Mouse (Mus musculus) CH12.LX (cell line): ENCODE measurements around the gene Wdr34. TPM values are rescaled to one million over a fixed set of nuclear protein-coding genes. Genes with fewer than 3 reads are reported as not detected.

Experiments used
- DNase-seq: peaks from one replicate; pipeline ENCODE4 v3.0.0-alpha.2; 2013; ENCODE audit errors: extremely low read depth
- H3K27ac ChIP-seq: 2 replicates; pipeline ENCODE4 v1.5.1; 2012; ENCODE audit warnings: low read depth, mild to moderate bottlenecking, control low read depth, moderate library complexity; ENCODE audit not compliant: insufficient read depth
- H3K27me3 ChIP-seq: replicated peaks from 2 replicates; pipeline ENCODE3; 2012; ENCODE audit warnings: inconsistent platforms
- H3K36me3 ChIP-seq, 2 experiments: replicated peaks in 1 of 2; 2 replicates each; pipeline versions ENCODE3 to v1.6.1; 2012; ENCODE audit warnings: inconsistent platforms in 1 of 2, low read length in 1 of 2, mild to moderate bottlenecking in 1 of 2, mixed read lengths in 1 of 2, moderate library complexity in 1 of 2; ENCODE audit not compliant: control insufficient read depth in 1 of 2, insufficient read depth in 1 of 2
- H3K4me1 ChIP-seq, 2 experiments: 2 replicates each; pipeline ENCODE4 v1.6.1; 2012; ENCODE audit warnings: inconsistent platforms in 1 of 2, moderate library complexity in 1 of 2; ENCODE audit not compliant: insufficient read depth in 2 of 2, control insufficient read depth in 1 of 2
- H3K4me2 ChIP-seq: 2 replicates; pipeline ENCODE4 v1.6.1; 2012; ENCODE audit warnings: low read depth, mild to moderate bottlenecking, control low read depth; ENCODE audit not compliant: poor library complexity, insufficient read depth, severe bottlenecking
- H3K4me3 ChIP-seq, 3 experiments: fragments of 150-350 bp in 1 of 3; sonication (generic) in 1 of 3; replicated peaks in 1 of 3; 2 replicates each; pipeline versions ENCODE3 to v1.5.1; 2011 to 2012; ENCODE audit warnings: low read depth in 2 of 3, low read length in 2 of 3, mild to moderate bottlenecking in 2 of 3, moderate library complexity in 2 of 3, control low read depth in 1 of 3, improper control_type of control experiment in 1 of 3, inconsistent platforms in 1 of 3, mixed read lengths in 1 of 3; ENCODE audit not compliant: poor library complexity in 1 of 3
- H3K79me2 ChIP-seq: replicated peaks from 2 replicates; pipeline ENCODE4 v1.6.1; 2012; ENCODE audit warnings: mild to moderate bottlenecking, moderate library complexity; ENCODE audit not compliant: control insufficient read depth, poor library complexity, insufficient read depth, severe bottlenecking; ENCODE audit errors: extremely low read depth
- H3K9ac ChIP-seq: 2 replicates; pipeline ENCODE4 v1.6.1; 2012; ENCODE audit warnings: low read depth, mild to moderate bottlenecking, control low read depth, moderate library complexity; ENCODE audit not compliant: insufficient read depth
- H3K9me3 ChIP-seq: replicated peaks from 2 replicates; pipeline ENCODE3; 2012; ENCODE audit warnings: low read length, inconsistent platforms, mixed read lengths
- BHLHE40 ChIP-seq: IDR thresholded peaks from 2 replicates; pipeline ENCODE4 v1.6.1; 2011; ENCODE audit warnings: mild to moderate bottlenecking, low read depth, low read length, improper control_type of control experiment
- CHD1 ChIP-seq: IDR thresholded peaks from 2 replicates; pipeline ENCODE4 v1.6.1; 2012; ENCODE audit warnings: low read depth, low read length, improper control_type of control experiment, inconsistent platforms
- ELF1 ChIP-seq: IDR thresholded peaks from 2 replicates; pipeline ENCODE4 v1.6.1; 2014; ENCODE audit warnings: low read depth, mild to moderate bottlenecking, inconsistent platforms, low read length, improper control_type of control experiment
- GABPA ChIP-seq: IDR thresholded peaks from 2 replicates; pipeline ENCODE4 v1.6.1; 2012; ENCODE audit warnings: low read depth, low read length, improper control_type of control experiment, inconsistent platforms; ENCODE audit not compliant: insufficient replicate concordance
- HCFC1 ChIP-seq: IDR thresholded peaks from 2 replicates; pipeline ENCODE4 v1.6.1; 2012; ENCODE audit warnings: low read depth, mild to moderate bottlenecking, inconsistent platforms, low read length, improper control_type of control experiment
- MAFK ChIP-seq: IDR thresholded peaks from 2 replicates; pipeline ENCODE4 v1.6.1; 2011; ENCODE audit warnings: low read length, improper control_type of control experiment; ENCODE audit not compliant: insufficient replicate concordance
- MAX ChIP-seq: IDR thresholded peaks from 2 replicates; pipeline ENCODE4 v1.6.1; 2011; ENCODE audit warnings: low read length, improper control_type of control experiment
- MAZ ChIP-seq: IDR thresholded peaks from 2 replicates; pipeline ENCODE4 v1.6.1; 2012; ENCODE audit warnings: low read depth, mild to moderate bottlenecking, inconsistent platforms, low read length, improper control_type of control experiment, moderate library complexity
- MXI1 ChIP-seq: IDR thresholded peaks from 2 replicates; pipeline ENCODE4 v1.6.1; 2011; ENCODE audit warnings: mild to moderate bottlenecking, low read depth, low read length, improper control_type of control experiment
- NELFE ChIP-seq: IDR thresholded peaks from 2 replicates; pipeline ENCODE4 v1.6.1; 2011; ENCODE audit warnings: low read depth, low read length, improper control_type of control experiment
- PAX5 ChIP-seq: IDR thresholded peaks from 2 replicates; pipeline ENCODE4 v1.6.1; 2012; ENCODE audit warnings: low read length, inconsistent platforms, mixed read lengths
- POLR2A ChIP-seq: IDR thresholded peaks from 2 replicates; pipeline ENCODE4 v1.6.1; 2011; ENCODE audit warnings: low read depth, mild to moderate bottlenecking, improper control_type of control experiment, low read length
- POLR2AphosphoS2 ChIP-seq: IDR thresholded peaks from 2 replicates; pipeline ENCODE4 v1.6.1; 2011; ENCODE audit warnings: low read depth, low read length, improper control_type of control experiment
- RAD21 ChIP-seq: IDR thresholded peaks from 2 replicates; pipeline ENCODE4 v1.6.1; 2011; ENCODE audit warnings: low read depth, mild to moderate bottlenecking, low read length, improper control_type of control experiment, moderate library complexity
- RCOR1 ChIP-seq: conservative IDR thresholded peaks from 2 replicates; pipeline ENCODE4 v1.6.1; 2012; ENCODE audit warnings: low read depth, mild to moderate bottlenecking, inconsistent platforms, low read length, improper control_type of control experiment
- SIN3A ChIP-seq: IDR thresholded peaks from 2 replicates; pipeline ENCODE4 v1.6.1; 2012; ENCODE audit warnings: low read length, improper control_type of control experiment, inconsistent platforms
- SMC3 ChIP-seq: IDR thresholded peaks from 2 replicates; pipeline ENCODE4 v1.6.1; 2011; ENCODE audit warnings: low read depth, low read length, improper control_type of control experiment
- TBP ChIP-seq: conservative IDR thresholded peaks from 2 replicates; pipeline ENCODE4 v1.6.1; 2011; ENCODE audit warnings: low read depth, low read length, improper control_type of control experiment
- TCF12 ChIP-seq: IDR thresholded peaks from 2 replicates; pipeline ENCODE4 v1.6.1; 2014; ENCODE audit warnings: low read depth, mild to moderate bottlenecking, inconsistent platforms, low read length, improper control_type of control experiment
- USF2 ChIP-seq: conservative IDR thresholded peaks from 2 replicates; pipeline ENCODE4 v1.6.1; 2011; ENCODE audit warnings: low read depth, low read length, improper control_type of control experiment
- ZNF384 ChIP-seq: IDR thresholded peaks from 2 replicates; pipeline ENCODE4 v1.6.1; 2012; ENCODE audit warnings: low read depth, low read length, improper control_type of control experiment, inconsistent platforms
- dilution Hi-C: fragments of 300-500 bp; cut with MboI; formaldehyde crosslinking; loops from 2 replicates; pipeline ENCODE4 v1.14.3; 2020; ENCODE audit warnings: low sequenced_read_pairs; ENCODE audit not compliant: extremely low pct_unique_long_range_greater_than_20kb, extremely low pct_ligation_motif_present
- in situ Hi-C: fragments of 300-500 bp; cut with MboI; formaldehyde crosslinking; loops from 3 replicates; pipeline ENCODE4 v1.14.3; 2019; ENCODE audit warnings: low sequenced_read_pairs, low pct_ligation_motif_present, low pct_unique_long_range_greater_than_20kb, mixed read lengths
- polyA plus RNA-seq: library from polyadenylated mRNA; unstranded; fragments of >175 nt; gene quantifications from 2 replicates; pipeline ENCODE4 v1.2.1, GENCODE M21; 2012; ENCODE audit warnings: low read depth; ENCODE audit not compliant: insufficient read length
- total RNA-seq, 2 experiments: library from RNA; depleted of rRNA; stranded (reverse); fragments of 300-350 nt in 1 of 2; fragments of >200 nt in 1 of 2; gene quantifications; 2 replicates each; pipeline ENCODE4 v1.2.3; 2012 to 2014

Wdr34 gene
- total and polyA plus RNA-seq, 3 experiments = 24.7 to 28.0 (median 26.5) TPM

- TF ChIP-seq ELF1 = peak; percentile 32; the same call in 1 of the 2 replicates
- peak; percentile 81 for TF ChIP-seq TCF12
- no peak for TF ChIP-seq RAD21
- no peak for TF ChIP-seq TBP
- TF ChIP-seq USF2 = peak; percentile 67
- peak; percentile 34 for TF ChIP-seq BHLHE40
- no peak for TF ChIP-seq RCOR1
- no peak for TF ChIP-seq CHD1
- TF ChIP-seq MAX = peak; percentile 83; the same call in 1 of the 2 replicates
- peak; percentile 79 for TF ChIP-seq POLR2A
- TF ChIP-seq ZNF384 = no peak
- peak; percentile 78 for TF ChIP-seq SIN3A
- TF ChIP-seq MXI1 = peak; percentile 94
- peak; percentile 91 for TF ChIP-seq MAZ
- TF ChIP-seq HCFC1 = no peak; the same call in 1 of the 2 replicates
- no peak for TF ChIP-seq PAX5
- no peak for TF ChIP-seq MAFK
- no peak for TF ChIP-seq SMC3
- TF ChIP-seq NELFE = peak; percentile 12; the same call in 1 of the 2 replicates
- no peak for TF ChIP-seq POLR2AphosphoS2
Measured at GRCm38 (mm10) chr2:30066046-30066901, 17.6 kb upstream of the Wdr34 start (continued).

GRCm38 (mm10) chr2:30064298-30064697, 15.6 kb upstream of the Wdr34 start:
- dilution Hi-C loops (no loop called here), in situ Hi-C loops (no loop called here)
- no peak overlapping the region for H3K27ac ChIP-seq
- H3K9ac ChIP-seq = peak overlapping the region; percentile 68
- peaks cover 8 to 19% of the 10 kb centered on the region in 2 experiments for H3K36me3 ChIP-seq
- TF ChIP-seq MXI1 = peak; percentile 40; the same call in 1 of the 2 replicates
- TF ChIP-seq TCF12 = no peak
- TF ChIP-seq GABPA = no peak
- no peak for TF ChIP-seq ELF1
- TF ChIP-seq CHD1 = no peak; the same call in 1 of the 2 replicates
- no peak for TF ChIP-seq NELFE
- DNase-seq = no peak
- no peaks in the 10 kb centered on the region for H3K27me3 ChIP-seq
- peak overlapping the region; percentile 88 for H3K4me2 ChIP-seq
- H3K4me1 ChIP-seq = peaks cover 6 to 20% of the 10 kb centered on the region in 2 experiments; a peak in 3 of 4 replicates
- H3K9me3 ChIP-seq = no peaks in the 10 kb centered on the region
- peaks cover 66% of the 10 kb centered on the region for H3K79me2 ChIP-seq
- H3K4me3 ChIP-seq = peak overlapping the region; percentile 40 to 91 (median 79)
